Mouse (Mus musculus) kidney, postnatal 0 days (tissue): ENCODE results near the gene Evc. TPM values are rescaled to one million over a fixed set of nuclear protein-coding genes. Genes with fewer than 3 reads are reported as not detected.
A peak's percentile ranks its signal among the peaks of the same experiment; 100 is the strongest.

Experiments used
- ATAC-seq: fragments of 200-750 bp; cut with Nextera tagmentation; replicated peaks from 2 replicates; pipeline ENCODE4 v1.8.0; 2017; ENCODE audit warnings: low read depth, moderate number of reproducible peaks, moderate TSS enrichment, moderate library complexity; ENCODE audit not compliant: low FRiP score
- DNase-seq: peaks from one replicate; pipeline ENCODE4 v3.0.0-alpha.2; 2016; ENCODE audit warnings: low spot score
- H3K27ac ChIP-seq: fragments of 300-500 bp; sonication (generic); 2 replicates; pipeline ENCODE4 v1.5.1; 2014; ENCODE audit warnings: mild to moderate bottlenecking
- H3K27me3 ChIP-seq: fragments of 300-500 bp; sonication (generic); 2 replicates; pipeline ENCODE4 v1.6.1; 2014; ENCODE audit warnings: low read length, mixed read lengths; ENCODE audit not compliant: insufficient read depth
- H3K36me3 ChIP-seq: fragments of 300-500 bp; sonication (generic); 2 replicates; pipeline ENCODE4 v1.6.1; 2014; ENCODE audit warnings: low read length, mixed read lengths; ENCODE audit not compliant: insufficient read depth
- H3K4me1 ChIP-seq: fragments of 300-500 bp; sonication (generic); replicated peaks from 2 replicates; pipeline ENCODE4 v1.6.1; 2014; ENCODE audit warnings: antibody characterized with exemption, low read length, mixed read lengths; ENCODE audit not compliant: insufficient read depth
- H3K4me2 ChIP-seq: fragments of 300-500 bp; sonication (generic); 2 replicates; pipeline ENCODE4 v1.6.1; 2014; ENCODE audit warnings: mild to moderate bottlenecking, low read length, moderate library complexity, mixed read lengths
- H3K4me3 ChIP-seq: fragments of 300-500 bp; sonication (generic); replicated peaks from 2 replicates; pipeline ENCODE4 v1.5.1; 2014; ENCODE audit warnings: low read depth, low read length
- H3K9ac ChIP-seq: fragments of 300-500 bp; sonication (generic); 2 replicates; pipeline ENCODE4 v1.6.1; 2014; ENCODE audit warnings: low read depth, low read length
- H3K9me3 ChIP-seq: fragments of 300-500 bp; sonication (generic); replicated peaks from 2 replicates; pipeline ENCODE4 v1.6.1; 2016; ENCODE audit warnings: low read length, inconsistent platforms, mixed read lengths
- CTCF ChIP-seq: IDR thresholded peaks from 2 replicates; pipeline ENCODE4 v1.5.1; 2016; ENCODE audit warnings: antibody characterized with exemption, low read depth, mild to moderate bottlenecking, moderate library complexity
- WGBS: fragments of 180-500 bp; shearing (Covaris S2); extraction: QIAGEN DNeasy Blood & Tissue Kit; methylation state at CpG from one replicate; pipeline ENCODE4 v1.1.7; 2014; 5-methylcytosine and 5-hydroxymethylcytosine counted together
- polyA plus RNA-seq: library from polyadenylated mRNA; unstranded; fragments of >200 nt; fragmentation: Nextera tagmentation; extraction: Ambion mirVana; gene quantifications from 2 replicates; pipeline ENCODE4 v1.2.1, GENCODE M21; 2015

Gene Evc
- polyA plus RNA-seq, 1 experiment from 2014 or later: 13.8 TPM

GRCm38 (mm10) chr5:37254523-37254922, 82.2 kb downstream of the Evc start:
- DNase-seq: no peak
- Histone ChIP-seq H3K4me2 (no peak overlapping the region), H3K9me3 (no peaks in the 10 kb centered on the region), H3K9ac (no peak overlapping the region), H3K4me1 (no peaks in the 10 kb centered on the region), H3K36me3 (no peaks in the 10 kb centered on the region), H3K4me3 (no peak overlapping the region), H3K27ac (no peak overlapping the region), H3K27me3 (no peaks in the 10 kb centered on the region)
- WGBS: 88% methylated on average over 4 of the region's 4 CpGs
- ATAC-seq: no peak
- no peak for TF ChIP-seq CTCF

DNA sequence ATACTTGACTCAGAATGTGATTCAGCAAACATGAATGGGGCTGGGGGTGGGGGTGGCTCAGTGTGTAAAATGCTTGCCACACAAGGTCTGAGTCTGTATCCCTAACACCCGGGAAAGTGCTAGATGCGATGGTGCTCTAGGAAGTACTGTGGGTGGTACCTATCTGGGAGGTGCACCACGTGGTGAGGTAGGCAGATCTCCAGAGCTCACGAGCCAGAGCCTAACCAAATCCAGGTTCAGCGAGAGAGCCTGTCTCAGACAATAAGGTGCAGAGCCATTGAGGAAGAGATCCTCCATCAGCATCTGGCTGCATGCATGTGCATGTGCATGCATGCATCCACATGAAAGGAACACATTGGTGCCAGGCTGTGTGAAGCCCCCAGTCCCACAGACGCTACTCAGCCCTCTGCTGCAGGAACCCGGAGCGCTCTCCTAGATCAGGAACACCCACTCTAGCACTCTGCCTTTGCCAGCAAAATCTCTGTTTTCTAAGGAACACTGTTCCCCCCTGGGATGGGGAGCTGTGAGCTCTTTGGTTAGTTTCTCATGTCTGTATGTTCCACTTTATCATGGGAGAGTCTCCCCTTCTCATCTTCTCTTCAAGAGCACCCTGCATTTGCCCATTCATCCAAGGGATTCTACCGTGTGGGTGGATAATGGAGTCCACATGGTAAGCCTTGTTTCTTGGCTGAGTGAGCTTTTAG, 84.4 kb downstream of the Evc start:
- no peak overlapping the region for H3K27ac ChIP-seq
- ATAC-seq: no peak
- no peak for DNase-seq
- H3K4me1 ChIP-seq: no peaks in the 10 kb centered on the region
- 79% methylated on average over 9 of the region's 9 CpGs for WGBS
- H3K4me2 ChIP-seq: no peak overlapping the region
- TF ChIP-seq CTCF: no peak
- H3K9ac ChIP-seq: no peak overlapping the region
- no peaks in the 10 kb centered on the region for H3K9me3 ChIP-seq
- H3K27me3 ChIP-seq: no peaks in the 10 kb centered on the region
- no peak overlapping the region for H3K4me3 ChIP-seq
- H3K36me3 ChIP-seq: no peaks in the 10 kb centered on the region

- no peaks in the 10 kb centered on the region for H3K36me3 ChIP-seq
- DNase-seq (no peak), ATAC-seq (no peak)
- H3K9me3 ChIP-seq: no peaks in the 10 kb centered on the region
- H3K27me3 ChIP-seq: peaks cover under 1% of the 10 kb centered on the region; the same call in 1 of the 2 replicates
- H3K4me3 ChIP-seq: no peak overlapping the region
- no peak for TF ChIP-seq CTCF
- H3K4me2 ChIP-seq: no peak overlapping the region
- H3K9ac ChIP-seq: no peak overlapping the region
- H3K27ac ChIP-seq: no peak overlapping the region
- no peaks in the 10 kb centered on the region for H3K4me1 ChIP-seq
- 62% methylated on average over 3 of the region's 3 CpGs for WGBS
Observed at GRCm38 (mm10) chr5:37251596-37251995, 85.1 kb downstream of the Evc start.

GRCm38 (mm10) chr5:37248870-37249269, 87.8 kb downstream of the Evc start:
- 81% methylated on average over 3 of the region's 3 CpGs for WGBS
- no peaks in the 10 kb centered on the region for H3K9me3 ChIP-seq
- no peak for DNase-seq
- no peak overlapping the region for H3K27ac ChIP-seq
- TF ChIP-seq CTCF: no peak
- H3K4me3 ChIP-seq: no peak overlapping the region
- H3K4me1 ChIP-seq: 0 out of 2 replicates have a peak, but pooled peaks cover 6% of the 10 kb centered on the region
- H3K4me2 ChIP-seq: no peak overlapping the region
- no peaks in the 10 kb centered on the region for H3K36me3 ChIP-seq
- no peak overlapping the region for H3K9ac ChIP-seq
- H3K27me3 ChIP-seq: peaks cover 24% of the 10 kb centered on the region
- no peak for ATAC-seq

DNA sequence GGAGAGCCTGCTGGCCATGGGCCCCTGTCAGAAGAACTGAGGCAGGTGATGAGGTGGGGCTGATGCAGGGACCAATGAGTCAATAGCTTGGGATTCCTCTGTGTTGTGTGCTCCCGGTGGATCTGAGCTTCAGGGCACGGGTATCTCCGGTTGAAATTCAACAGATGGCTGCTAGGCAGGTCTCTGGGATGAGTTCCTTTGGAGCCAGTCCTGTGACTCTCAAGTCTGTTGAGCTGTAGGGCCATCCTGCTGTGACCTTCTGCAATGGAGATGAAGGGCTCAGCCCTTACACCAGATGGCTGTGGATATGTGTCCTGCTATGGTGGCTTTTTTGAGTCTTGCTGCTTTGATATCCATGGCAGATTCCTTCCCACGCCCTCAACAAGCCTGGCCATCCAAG, 89.2 kb downstream of the Evc start:
- ATAC-seq (no peak), DNase-seq (no peak)
- Histone ChIP-seq H3K36me3 (no peaks in the 10 kb centered on the region), H3K9ac (no peak overlapping the region), H3K9me3 (no peaks in the 10 kb centered on the region), H3K4me1 (0 out of 2 replicates have a peak, but pooled peaks cover 6% of the 10 kb centered on the region), H3K4me3 (no peak overlapping the region), H3K27me3 (peaks cover 38% of the 10 kb centered on the region), H3K4me2 (no peak overlapping the region), H3K27ac (no peak overlapping the region)
- WGBS: 44% methylated on average over 4 of the region's 4 CpGs
- no peak for TF ChIP-seq CTCF

DNA sequence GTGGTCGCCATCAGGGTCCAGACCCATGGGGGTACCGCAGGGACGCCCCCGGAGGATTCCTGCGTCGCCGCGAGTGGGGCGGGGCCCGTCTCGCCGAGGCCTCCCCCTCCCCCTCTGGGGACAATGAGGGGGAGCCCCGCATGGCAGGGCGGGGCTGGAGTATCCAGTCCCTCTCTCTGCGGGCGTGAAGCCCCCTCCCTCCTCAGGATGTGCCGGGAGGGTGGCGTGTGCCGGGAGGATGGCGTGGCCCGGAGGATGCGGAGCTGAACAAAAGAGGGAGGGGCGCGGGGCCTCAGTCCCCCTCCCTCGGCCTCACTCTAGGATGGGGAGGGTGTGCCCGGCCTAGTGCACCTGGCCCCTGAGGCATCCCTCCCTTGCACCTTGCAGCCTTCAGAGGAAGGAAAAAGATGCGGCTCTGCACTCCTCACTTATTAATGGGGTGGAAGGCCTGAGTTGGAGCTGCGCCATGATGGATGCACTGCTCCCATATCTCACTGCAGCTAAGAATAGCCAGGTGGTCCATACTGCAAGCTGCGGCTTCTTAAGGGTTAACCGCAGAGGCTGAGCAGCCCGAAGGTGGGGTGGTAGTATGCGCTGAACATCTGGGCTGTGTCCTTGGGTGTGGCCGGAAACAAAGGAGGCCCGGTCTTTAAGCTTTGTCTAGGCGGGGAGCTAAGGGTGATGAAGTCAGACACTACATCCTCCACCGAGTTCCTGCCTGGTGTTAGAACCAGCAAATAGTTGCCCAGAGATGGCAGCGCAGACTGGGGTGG, 90.4 kb downstream of the Evc start:
- Histone ChIP-seq H3K9me3 (no peaks in the 10 kb centered on the region), H3K4me1 (peaks cover 13% of the 10 kb centered on the region), H3K36me3 (no peaks in the 10 kb centered on the region), H3K27me3 (peaks cover 49% of the 10 kb centered on the region), H3K9ac (no peak overlapping the region), H3K27ac (no peak overlapping the region), H3K4me3 (peak overlapping the region; percentile 40), H3K4me2 (peak overlapping the region; percentile 69)
- TF ChIP-seq CTCF: no peak
- ATAC-seq: 0 out of 2 replicates have a peak, but pooled peaks have one; percentile 22
- WGBS: 2% methylated on average over 27 of the region's 37 CpGs
- no peak for DNase-seq
